Mouse (Mus musculus): ENCODE results near the gene Kcnj11.

The Kcnj11 gene

GRCm38 (mm10) chr7:46049981-46050380 is 50.6 kb downstream of the Kcnj11 start:
- DNase-seq (ENCODE audit: low read depth in 2 of 2, low spot score in 2 of 2) = no peak

GRCm38 (mm10) chr7:46047873-46048562 is 52.5 kb downstream of the Kcnj11 start:
- DNase-seq (ENCODE audit: low read depth in 2 of 2, low spot score in 2 of 2) = no peak

- DNase-seq (ENCODE audit: low read depth in 2 of 2, low spot score in 2 of 2) = no peak
Observed at GRCm38 (mm10) chr7:46045882-46046281, 54.7 kb downstream of the Kcnj11 start.

GRCm38 (mm10) chr7:46044106-46044505 is 56.5 kb downstream of the Kcnj11 start:
- DNase-seq (ENCODE audit: low read depth in 2 of 2, low spot score in 2 of 2) = no peak

Data from CD8-positive naive resting alpha-beta T cell, adult 2 months (primary cell).